Mouse (Mus musculus) kidney, adult 11 months (tissue): ENCODE measurements around the gene Spata13.

ENCODE experiments used
- DNase-seq: peaks from one replicate; pipeline ENCODE4 v3.0.0; 2022

Gene Spata13

DNA sequence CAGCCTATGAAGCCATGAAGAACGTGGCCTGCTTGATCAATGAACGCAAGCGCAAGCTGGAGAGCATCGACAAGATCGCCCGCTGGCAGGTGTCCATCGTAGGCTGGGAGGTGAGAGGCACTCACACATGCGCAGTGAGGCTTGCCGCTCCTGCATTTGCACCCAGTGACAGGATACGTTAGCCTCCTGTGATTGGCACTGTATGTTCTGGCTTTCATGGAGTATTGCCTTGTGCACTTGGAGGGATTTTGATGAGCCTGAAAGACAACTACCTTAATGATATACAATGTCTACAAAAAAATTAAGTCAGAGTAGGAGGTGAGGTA, 120.0 kb downstream of the Spata13 start:
- DNase-seq: no peak

DNA sequence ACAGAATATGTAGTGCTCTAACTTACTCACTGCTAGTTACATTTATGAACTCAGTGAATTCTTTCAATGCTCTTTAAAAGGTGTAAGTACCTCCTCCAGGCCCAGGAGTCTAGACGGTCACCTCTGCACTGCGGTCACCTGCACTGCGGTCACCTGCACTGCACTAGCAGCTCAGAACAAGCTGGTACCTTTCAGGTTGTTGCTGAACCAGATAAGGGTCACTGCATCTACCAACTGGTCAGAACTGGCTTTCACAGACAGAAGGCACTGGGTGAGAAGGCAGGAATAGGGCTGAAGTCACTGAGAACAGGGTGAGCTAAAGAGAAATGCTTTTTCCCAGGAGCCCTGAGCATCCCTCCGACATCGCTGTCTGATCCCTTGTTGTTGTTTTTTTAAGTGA, 120.9 kb downstream of the Spata13 start:
- DNase-seq: peak; percentile 71

DNA sequence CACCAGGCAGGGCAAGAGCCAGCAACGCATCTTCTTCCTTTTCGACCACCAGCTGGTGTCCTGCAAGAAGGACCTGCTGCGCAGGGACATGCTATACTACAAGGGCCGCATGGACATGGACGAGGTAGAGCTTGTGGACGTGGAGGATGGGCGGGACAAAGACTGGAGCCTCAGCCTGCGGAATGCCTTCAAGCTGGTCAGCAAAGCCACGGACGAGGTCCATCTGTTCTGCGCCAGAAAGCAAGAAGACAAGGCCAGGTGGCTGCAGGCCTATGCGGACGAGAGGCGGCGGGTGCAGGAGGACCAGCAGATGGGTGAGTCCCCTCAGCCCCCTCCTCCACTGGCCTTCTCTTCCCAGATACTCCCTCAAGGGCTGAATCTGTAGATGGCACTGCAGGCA, 122.5 kb downstream of the Spata13 start:
- DNase-seq: no peak

DNA sequence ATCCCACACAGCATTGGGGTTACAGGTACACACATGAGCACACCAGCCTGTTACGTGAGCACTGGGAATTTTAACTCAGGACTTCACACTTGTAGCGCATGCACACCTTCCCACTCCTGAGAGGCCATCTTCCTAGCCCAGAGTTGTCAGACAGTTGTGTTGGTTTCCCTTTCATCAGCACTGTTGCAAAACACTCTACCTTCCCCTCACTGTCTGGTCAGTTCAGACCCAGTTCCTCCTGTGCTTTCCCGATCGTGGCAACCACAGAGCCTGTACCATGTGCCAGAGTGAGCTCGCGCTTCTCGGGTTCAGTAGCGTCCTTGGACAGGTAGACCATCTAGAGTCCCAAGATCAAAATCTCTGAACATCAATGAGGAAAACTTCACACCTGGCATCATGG, 123.5 kb downstream of the Spata13 start:
- DNase-seq: no peak

DNA sequence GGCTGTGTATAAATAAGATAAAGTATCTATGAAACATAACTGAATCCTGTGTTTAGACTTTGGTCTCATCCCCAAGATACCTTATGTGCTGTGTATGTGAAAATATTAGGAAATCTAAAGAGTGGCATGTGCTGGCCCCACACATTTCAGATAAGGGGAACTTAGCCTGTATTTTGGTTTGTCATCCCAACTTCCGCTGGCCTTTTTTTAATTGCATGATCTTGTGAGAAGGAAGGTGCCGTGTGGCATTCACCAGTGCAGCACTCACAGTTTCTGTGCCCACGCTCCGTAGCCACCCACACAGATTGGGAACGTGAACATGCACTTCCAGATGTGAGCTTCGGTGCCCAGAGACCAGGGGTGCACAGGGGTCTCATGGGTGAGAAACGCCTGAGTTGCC, 123.9 kb downstream of the Spata13 start:
- DNase-seq: no peak

DNA sequence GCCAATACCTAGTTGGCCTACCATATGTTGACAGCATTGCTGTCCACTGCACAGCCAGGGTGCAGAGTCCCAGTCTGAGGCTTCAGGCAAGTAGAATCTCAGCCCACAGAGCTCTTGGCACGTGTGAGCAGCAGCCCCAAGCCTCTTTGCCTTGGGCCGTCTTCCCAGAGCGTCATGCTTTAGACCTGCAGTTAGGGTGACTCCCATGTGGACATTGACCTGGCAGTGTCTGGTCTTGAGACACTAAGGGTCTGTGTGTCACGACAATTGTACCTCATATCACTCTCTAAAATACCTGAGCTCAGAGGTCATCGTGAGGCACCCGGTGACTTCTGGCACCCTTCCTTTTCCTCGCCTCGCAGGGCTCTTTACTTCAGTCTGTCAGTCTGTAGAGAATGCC, 125.3 kb downstream of the Spata13 start:
- no peak for DNase-seq

DNA sequence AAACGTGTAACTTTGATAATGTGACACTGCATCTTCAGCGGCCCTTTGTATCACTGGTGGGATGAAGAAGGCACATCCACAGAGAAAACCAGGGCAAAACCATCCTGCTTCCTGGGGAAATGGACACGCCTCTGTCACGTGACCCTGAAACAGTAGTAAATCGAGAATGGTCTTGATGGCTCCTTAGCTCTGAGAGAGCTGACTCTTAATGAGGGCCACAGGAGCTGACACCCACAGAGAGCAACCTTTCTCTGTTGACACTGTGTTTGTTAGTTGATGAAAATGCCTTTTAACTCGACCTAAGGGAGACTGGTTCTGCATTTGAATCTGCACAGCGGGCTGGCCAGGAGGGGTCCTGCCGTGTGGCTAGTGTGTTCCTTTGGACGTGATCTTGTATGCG, 128.0 kb downstream of the Spata13 start:
- DNase-seq: no peak

DNA sequence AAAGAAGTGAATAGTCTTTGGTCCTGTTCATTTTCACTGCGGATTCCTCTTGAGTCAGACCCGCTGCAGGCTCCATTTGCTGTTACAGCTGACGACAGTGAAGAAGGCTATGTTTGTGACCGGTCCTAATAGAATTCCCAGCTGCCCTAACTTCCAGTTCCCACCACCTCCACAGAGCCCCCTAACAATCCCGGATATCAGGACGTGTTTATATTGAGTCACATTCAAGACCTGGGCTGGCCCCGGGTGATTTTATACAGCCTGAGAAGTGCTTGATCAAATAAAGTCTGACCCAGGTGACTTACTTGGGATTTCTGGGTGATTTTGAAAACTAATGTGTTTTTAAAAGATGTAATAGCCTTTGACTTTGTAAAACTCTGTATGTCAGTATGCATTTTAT, 129.0 kb downstream of the Spata13 start:
- DNase-seq: no peak

DNA sequence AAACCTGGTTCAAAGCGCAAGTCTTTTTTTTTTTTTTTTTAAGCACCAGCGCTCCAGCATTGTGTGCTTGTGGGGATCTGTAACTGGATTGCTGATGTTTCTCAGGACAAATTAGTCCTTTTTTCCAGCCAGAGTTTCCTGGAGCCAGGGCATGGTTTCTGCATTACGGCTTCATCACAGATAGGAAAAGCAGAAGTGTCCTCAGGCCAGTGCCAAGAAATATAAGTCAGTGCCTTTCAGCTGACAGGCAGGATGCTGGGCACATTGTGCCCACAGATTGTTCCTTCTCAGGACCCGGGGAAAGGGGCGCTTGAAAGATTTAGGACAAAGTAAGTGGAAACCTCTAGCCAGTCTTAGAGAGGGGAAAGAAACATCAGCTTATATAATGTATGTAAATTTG, 129.9 kb downstream of the Spata13 start:
- no peak for DNase-seq

DNA sequence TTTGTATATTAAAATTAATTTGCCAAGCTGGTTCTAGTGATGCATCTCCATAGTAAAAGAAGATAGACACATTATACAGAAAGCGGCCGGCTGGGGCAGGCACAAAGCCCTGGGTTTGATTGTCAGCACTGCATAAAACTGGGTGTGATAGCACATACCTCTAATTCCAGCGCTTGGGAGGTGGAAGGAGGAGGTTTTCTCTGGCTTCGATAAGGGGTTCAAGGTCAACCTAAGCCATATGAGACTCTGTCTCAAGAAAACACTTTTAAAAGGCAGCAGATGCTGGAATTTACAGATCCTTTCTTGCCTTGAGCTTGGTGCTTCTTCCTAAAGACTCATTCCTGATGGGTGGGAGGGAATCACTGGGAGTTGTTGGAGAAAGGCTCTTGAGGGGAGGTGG, 130.7 kb downstream of the Spata13 start:
- no peak for DNase-seq

DNA sequence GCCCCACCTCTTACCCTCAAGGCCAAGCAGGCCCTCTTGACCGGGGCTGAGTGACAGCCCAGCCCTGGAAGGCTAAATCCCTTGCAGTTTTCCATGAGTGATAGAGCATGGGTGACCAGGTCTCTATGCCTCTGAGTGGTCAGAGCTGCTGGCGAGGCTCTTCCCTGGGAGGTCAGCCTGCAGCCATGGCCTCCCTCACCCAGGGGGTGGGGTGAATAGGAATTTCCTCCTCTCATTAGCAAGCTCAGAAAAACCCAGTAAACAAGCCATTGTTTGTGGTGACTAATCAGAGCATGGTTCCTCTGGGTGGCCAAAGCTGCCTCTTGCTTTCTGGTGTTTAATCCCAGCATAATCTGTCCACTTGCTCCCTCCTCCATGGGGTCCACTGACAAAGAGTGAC, 131.2 kb downstream of the Spata13 start:
- DNase-seq: peak; percentile 28

DNA sequence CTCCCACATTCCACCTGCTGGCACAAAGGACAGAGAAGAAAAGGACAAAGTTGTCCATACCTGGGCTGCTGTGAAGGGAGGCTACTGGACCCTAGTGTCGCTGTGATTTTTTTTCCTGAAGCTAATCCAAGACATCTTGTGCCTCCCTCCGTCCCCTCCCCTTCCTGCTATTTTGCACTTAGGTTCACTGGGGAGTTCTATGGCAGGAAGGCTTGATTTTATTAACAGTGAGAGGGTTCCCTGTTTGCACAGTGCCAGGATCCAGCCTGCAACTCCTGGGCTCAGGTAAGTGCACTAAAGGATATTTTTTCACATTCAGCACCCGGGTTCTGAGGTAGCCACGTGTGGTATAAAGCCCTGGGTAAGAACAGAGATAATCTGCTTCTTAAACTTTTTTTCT, 134.1 kb downstream of the Spata13 start, which contains the start of gene C1qtnf9:
C1qtnf9 (plus strand) TSS at position 251 of the 400 bp plus-strand sequence.
- DNase-seq: no peak

DNA sequence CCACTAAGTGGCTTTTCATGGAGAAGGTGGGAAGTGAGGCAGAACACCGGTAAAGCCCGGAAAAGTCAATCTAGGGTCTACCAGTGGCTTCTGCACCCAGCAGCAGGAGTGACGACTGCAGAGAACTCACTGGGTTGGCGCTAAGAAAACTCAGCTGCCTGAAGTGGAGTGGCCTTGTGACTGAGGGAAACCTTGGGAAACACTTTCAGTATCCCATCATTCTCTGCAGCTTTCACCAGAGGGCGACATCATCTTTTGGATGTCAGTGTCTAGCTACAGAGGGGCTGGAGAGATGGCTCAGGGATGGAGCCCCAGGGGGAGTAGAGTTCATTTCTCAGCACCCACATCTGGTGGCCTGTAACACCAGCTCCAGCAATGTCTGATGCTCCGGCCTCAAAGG, 135.5 kb downstream of the Spata13 start:
- no peak for DNase-seq

DNA sequence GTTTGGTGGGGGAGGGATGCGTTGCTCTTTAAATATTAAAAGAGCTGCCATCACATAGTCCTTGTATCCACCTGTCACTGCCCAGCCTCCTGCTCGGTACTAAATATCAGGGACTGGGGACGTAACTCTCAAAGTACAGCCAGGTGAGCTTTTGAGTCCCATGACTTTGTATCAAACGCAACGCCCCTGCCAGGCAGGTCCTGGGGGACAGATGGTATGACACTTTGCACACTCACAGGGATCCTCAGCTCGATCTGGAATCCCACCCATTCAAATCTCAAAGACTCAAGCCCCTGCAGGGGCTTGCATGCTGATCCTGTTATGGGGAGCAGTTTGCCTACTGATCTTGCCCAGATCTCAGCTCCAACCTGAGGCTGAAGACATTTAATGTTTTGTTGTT, 136.8 kb downstream of the Spata13 start:
- DNase-seq: no peak

DNA sequence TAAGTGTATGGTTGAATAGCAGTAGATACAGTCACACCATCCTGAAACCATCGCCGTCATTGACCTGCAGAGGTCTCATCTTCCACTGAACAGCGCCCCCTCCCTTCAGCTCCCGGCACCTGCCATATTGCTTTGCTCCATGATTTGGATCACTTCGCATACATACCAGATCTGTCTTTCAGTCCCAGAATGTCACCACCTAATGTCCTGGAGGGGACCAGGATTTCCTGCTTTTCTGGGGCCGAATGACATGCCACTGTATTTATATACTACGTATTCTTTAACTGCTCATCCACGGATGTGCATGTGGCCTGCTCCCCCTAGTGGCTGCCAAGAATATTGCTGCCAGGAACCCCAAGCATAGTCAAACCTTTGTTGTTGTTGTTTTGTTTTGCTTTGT, 137.3 kb downstream of the Spata13 start:
- peak; percentile 52 for DNase-seq

DNA sequence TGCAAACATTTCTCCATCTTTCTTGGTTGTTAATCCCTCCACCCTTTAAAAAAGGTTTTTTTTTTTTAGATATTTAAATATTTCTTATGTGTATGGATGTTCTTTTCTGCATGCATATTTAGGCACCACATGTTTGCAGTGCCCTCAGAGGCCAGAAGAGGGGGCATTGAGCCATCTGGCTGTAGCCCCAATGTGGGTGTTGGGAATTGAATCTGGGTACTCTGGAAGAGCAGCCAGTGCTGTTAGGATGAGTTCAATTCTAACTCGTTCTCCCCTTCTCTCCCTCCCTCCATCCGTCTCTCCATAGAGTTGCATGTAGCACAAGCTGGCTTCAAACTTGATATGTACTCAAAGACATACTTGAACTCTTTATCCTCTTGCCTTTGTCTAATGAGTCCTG, 139.7 kb downstream of the Spata13 start:
- no peak for DNase-seq

DNA sequence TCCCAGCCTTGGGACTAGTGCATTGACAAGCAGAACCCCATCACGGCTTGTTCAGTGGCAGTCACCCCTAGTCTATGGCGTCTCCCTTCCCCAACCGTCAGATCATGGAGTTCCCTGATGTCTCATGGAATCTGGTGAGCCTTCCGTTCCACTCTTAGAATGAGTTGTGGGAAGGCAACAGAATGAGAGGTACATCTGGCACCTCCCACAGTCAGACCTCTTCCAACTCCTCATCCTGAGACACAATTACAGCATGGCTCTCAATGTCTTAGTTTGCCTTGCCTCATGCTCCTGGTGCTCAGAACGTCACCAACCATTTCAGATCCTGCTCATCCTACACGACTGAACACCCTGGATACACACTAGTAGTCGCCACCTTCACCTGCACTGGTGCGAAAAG, 142.7 kb downstream of the Spata13 start:
- no peak for DNase-seq

DNA sequence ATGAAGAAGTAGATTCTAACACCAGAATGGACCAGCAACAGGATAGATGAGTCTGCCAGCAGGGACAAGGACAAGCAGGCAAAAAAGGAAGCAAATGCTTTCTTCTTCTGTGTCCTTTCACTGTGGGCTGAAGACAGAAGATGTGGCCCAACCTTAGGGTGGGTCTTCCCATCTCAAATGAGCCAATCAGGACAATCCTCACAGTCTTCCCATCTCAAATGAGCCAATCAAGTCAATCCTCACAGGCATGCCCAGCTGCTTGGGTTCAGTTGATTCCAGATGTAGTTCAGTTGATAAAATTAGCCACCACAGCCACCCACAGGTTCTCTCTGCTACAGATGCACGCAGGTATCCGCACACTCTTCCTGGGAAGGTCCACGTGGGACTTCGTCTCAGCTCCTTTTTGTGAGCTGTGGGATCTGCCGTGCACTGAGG, 143.7 kb downstream of the Spata13 start:
- DNase-seq: no peak

DNA sequence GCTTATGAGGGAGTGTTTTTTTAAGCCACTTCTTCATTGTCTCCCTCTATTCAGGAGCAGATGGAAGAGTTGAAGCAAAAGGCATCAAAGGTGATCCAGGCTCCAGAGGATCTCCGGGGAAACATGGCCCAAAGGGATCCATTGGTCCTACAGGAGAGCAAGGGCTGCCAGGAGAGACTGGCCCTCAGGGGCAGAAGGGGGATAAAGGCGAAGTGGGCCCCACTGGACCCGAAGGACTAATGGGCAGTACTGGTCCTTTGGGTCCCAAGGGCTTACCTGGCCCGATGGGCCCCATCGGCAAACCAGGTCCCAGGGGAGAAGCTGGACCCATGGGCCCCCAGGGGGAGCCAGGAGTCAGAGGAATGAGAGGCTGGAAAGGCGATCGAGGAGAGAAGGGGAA, 145.4 kb downstream of the Spata13 start:
- DNase-seq: no peak

DNA sequence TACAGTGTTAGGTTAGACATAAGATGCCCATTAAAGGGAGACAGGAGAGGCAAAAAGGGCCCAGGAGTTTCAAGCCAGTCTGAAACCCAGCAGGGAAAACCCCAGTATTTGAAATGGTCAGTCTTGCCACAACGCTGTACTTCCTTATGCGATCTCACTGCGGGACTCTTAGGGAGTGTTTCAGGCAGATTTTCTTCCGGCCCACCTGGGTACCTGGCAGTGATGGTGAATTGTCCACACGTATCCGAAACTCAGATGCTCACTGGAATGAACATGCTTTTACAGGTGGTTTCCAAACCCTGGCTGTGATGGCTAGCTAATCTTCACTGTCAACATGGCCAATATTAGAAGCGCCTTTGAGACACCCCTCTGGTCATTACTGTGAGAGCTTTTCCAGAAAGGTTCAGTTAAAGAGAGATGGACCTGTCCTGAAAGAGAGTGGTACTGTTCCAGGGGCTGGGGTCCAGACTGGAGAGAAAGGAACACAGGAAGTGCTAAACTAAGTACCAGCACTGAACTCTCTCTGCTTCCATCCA, 148.4 kb downstream of the Spata13 start:
- no peak for DNase-seq

DNA sequence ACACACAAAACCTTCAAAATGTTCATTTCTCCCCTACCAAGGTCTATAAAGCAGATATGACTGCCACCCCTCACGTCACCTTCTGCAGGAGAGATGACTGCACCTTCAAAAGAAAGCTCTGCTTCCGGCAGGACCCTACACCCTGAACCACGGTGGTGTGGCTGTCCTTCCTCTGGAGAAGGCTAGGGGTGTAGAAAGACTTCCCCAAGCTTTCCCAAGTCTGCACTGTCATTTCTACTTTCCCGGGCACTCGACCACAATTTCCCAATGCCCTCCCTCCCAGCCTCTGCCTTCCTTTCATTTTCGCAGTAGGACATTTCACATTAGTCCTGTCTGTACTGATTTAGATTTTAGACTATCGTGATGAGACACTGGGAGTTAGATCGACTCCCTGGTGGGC, 149.4 kb downstream of the Spata13 start:
- no peak for DNase-seq

DNA sequence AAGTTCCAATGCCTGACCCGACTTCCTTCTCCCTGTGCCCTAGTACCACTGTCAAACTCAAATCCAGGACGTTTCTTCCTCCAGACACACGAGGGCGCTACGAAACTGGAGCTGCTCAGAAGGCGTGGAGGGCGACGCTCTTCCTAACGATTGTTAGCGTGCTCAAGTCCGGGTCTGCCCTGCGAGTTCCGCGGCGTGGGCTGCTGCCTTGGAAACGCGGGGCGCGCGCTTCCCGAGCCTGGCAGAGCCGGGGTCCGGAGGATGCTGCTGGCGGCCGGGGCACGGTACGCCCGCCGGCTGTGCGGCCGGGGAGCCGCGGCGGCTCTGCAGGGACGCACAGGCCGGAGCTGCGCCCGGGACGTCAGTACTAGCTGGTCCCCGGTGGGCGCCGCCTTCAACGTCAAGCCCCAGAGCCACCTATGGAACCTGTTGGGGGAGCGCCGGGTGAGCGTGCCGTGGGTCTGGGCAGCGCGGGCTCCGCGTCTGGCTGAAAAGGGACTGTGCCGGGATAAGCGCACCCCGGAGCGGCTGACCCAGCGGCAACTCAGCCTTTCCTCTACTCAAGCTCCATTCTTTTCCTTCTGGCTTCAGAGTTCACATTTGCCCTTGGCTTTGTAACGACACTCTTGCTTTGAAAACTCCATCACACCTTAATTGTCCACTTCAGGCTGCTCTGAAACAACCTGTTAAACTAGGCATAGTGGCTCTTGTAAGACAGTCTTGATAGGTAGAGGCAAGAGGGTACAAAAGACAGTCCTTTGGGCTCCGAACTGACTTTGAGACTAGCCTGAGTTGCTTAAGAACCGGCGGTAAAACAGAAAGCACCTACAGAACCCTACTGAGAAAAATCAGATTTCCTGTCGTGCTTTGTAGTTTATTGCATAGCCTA, 150.9 kb downstream of the Spata13 start, which contains the start of gene Mipep:
Mipep (plus strand) TSS at position 147 of the 889 bp plus-strand sequence.
- peak; percentile 80 for DNase-seq

DNA sequence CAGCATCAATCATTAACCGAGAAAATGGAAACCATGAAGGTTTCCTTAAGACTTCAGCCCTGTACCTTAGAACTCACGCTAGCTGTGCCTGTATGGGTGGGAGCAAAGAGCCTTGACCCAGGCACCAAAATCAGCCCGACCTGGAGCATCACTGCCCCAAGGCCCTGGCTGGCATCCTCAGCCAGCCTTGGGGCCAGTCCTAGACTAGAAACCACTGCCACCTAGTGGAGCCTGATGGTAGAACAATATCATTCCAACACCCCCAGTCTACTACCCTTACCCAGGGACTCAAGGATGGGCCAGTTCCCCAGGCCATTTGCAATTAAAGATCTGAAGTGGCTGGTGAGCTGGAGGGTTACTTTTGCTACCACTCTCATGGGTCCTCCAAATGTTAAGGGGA, 156.3 kb downstream of the Spata13 start:
- DNase-seq: peak; percentile 33

DNA sequence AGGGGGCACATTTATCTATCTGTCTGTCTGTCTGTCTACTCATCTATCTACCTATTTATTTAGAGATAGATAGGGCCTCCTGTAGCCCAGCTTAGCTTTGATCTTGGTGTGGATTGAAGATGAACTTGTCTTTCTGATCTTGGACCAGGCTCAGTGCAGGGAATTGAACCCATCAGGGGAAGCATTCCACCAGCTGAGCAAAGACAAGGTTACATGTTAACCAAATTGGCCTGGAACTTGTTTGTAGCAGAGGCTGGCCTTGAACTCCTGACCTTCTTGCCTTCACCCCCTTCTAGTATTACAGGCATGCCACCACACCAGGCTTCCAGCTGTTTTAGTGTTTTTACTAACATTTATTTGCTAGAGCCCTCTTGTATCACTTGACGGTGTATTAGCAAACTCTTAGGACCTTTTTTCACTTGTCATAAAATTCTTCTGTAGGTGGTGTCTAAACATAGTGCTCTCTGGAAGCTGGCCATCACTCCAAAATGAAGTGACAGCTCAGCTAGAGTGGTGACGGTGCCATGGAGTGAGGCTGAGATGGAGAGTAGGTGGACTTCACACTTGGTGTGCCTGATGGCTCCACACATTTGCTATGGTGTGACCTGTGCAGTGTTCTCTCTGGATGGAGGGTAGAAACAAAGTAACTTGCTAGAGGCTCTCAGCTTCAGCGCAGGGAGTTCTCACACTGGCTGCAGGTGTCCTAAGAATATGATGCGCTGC, 163.0 kb downstream of the Spata13 start:
- no peak for DNase-seq
